Mouse (Mus musculus): ENCODE measurements at regions not wholly inside any gene's neighbourhood (a gene's known extent, or its start where the extent isn't known, plus 50 kb on each side); places are given as distances from the start of the nearest gene placed in this dataset.

DNA sequence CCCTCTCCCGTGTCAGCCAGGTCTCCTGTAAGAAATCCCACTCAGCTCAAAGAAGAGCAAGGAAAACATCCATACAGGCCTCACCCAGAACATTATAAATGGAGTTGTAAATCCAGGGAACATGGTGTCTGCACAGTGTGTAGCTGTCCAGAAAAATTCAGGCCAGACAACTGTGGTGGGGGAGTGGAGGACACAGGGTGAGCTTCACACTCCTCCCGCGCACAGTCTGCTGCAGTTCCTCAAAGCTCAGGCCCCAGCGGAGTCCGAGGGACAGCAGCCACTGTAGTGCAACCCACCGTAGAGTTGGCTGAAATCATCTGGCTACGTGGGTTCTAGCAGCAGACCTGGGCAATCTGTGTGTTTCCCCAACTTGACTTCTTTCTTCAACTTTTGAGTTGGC, 62.9 kb upstream of the Klf4 start:
- no peak for DNase-seq

DNA sequence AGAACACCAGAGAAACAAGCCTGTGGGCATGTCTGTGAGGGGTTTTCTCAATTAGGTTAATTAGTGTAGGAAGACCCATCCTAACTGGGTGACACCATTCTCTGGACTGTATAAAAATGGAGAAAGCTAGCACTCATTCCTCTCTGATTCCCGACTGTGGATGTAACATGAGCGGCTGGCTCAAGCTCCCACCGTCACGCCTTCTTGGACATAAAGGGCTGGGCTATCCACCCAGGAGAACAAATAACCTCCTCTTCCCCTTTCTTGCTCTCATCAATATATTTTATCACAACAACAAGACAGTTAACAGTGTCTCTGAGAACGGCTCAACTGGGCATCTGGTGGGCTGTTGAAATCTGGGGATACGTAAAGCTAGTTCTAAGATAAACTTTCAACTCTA, 62.4 kb upstream of the Klf4 start:
- DNase-seq = no peak

DNA sequence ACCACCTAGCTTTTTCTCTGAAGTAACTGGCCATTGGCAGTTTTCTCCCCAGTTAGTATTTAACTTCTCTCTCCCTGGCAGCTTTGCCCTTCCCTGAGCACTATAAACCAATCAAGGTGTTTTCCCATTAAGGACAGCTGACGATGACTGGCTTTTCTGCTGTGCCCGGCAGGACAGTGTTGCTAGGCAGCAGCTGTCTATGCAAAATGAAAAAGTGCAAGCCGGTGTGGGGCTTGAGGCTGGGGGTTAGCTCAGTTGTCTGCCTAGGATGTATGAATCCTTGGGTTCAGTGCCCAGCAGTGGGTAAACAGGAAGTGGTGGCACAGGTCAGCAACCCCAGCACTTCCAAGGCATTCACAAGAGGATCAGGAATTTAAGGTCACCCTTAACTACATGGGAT, 60.9 kb upstream of the Klf4 start:
- DNase-seq = no peak

DNA sequence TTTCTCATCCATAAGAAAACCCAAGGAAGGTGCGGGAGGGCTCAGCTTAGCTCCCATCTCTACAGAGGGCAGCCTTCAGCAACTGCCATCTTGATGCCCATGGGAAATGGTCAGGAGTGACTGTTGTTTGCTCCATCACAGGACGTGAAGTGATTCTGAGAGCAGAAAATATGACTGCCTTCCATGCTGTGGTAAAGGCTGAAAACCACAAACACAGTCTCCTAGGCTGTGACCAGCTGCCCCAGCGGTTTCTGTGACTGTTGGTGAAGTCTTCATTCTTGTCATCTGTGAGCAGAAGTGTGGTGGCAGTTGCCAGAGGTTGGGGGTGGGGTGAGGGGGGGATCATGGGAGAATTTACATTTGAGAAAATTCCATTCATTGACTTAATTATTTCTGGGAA, 53.9 kb upstream of the Klf4 start:
- DNase-seq = no peak

DNA sequence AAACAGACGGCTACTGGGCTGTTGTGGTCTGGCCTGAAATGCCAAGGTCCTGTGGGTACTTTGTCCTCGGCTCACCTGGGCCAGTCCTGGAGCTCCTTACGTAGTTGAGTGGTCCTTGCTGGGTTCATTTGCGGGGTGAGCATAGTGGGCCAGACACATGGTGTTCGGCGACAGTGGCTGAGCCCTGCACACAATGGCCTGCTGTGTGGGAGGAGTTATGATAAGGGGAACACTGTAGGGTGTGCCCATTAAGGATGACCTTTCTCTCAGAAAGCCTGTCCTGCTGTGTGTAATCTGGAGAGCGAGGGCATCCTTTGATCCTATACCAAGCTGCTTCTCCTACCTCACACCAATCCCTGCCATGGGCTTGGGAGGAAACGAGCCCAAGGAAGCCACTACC, 51.3 kb upstream of the Klf4 start:
- no peak for DNase-seq

Measured in spleen, adult 18-20 months (tissue).